ENCODE assay signal across 1 mouse cellular context in genomic region chr5:114922998-114923473, GRCm38 (mm10).
TF ChIP-seq lines count a peak whose summit lies in the region.

Gene Oasl1 (plus strand): TSS chr5:114923240.

TF ChIP-seq in MEL, 35 proteins besides CTCF, POLR2A, EP300 and RAD21 (continued from another document):
- TF ChIP-seq KAT2A (conservative IDR thresholded peaks at IDR 0.05; ENCODE audit: low read depth, low read length): no peak
